Mouse (Mus musculus) neural tube, embryonic 13.5 days (tissue): ENCODE data around the gene Slc13a3. TPM values are rescaled to one million over a fixed set of nuclear protein-coding genes. Genes with fewer than 3 reads are reported as not detected.

Experiments
- ATAC-seq: fragments of 200-750 bp; cut with Nextera tagmentation; 2 replicates; pipeline ENCODE4 v1.8.0; 2017; ENCODE audit warnings: low read depth, mild to moderate bottlenecking, moderate TSS enrichment, moderate library complexity
- H3K27ac ChIP-seq: fragments of 300-500 bp; sonication (generic); replicated peaks from 2 replicates; pipeline ENCODE4 v1.5.1; 2015; ENCODE audit warnings: moderate library complexity, mild to moderate bottlenecking, inconsistent platforms
- H3K27me3 ChIP-seq: fragments of 300-500 bp; sonication (generic); 2 replicates; pipeline ENCODE4 v1.6.1; 2015; ENCODE audit warnings: mild to moderate bottlenecking, inconsistent platforms
- H3K36me3 ChIP-seq: fragments of 300-500 bp; sonication (generic); 2 replicates; pipeline ENCODE4 v1.6.1; 2015; ENCODE audit warnings: mild to moderate bottlenecking, inconsistent platforms
- H3K4me1 ChIP-seq: fragments of 300-500 bp; sonication (generic); replicated peaks from 2 replicates; pipeline ENCODE4 v1.6.1; 2015; ENCODE audit warnings: inconsistent platforms
- H3K4me2 ChIP-seq: fragments of 300-500 bp; sonication (generic); 2 replicates; pipeline ENCODE4 v1.6.1; 2015; ENCODE audit warnings: inconsistent platforms, mild to moderate bottlenecking, moderate library complexity
- H3K4me3 ChIP-seq: fragments of 300-500 bp; sonication (generic); 2 replicates; pipeline ENCODE4 v1.5.1; 2015; ENCODE audit warnings: mild to moderate bottlenecking, inconsistent platforms
- H3K9ac ChIP-seq: fragments of 300-500 bp; sonication (generic); 2 replicates; pipeline ENCODE4 v1.6.1; 2015; ENCODE audit warnings: moderate library complexity, mild to moderate bottlenecking, inconsistent platforms
- H3K9me3 ChIP-seq: fragments of 300-500 bp; sonication (generic); 2 replicates; pipeline ENCODE4 v1.6.1; 2016; ENCODE audit warnings: inconsistent platforms
- WGBS: fragments of 180-500 bp; shearing (Covaris S2); methylation state at CpG from one replicate; pipeline ENCODE4 v1.1.7; 2015; 5-methylcytosine and 5-hydroxymethylcytosine counted together
- polyA plus RNA-seq: library from polyadenylated mRNA; unstranded; fragments of >200 nt; fragmentation: Nextera tagmentation; extraction: Ambion mirVana; gene quantifications from 2 replicates; pipeline ENCODE4 v1.2.1, GENCODE M21; 2015

The Slc13a3 gene
- polyA plus RNA-seq, 1 experiment from 2014 or later = 1.0 TPM

- Histone ChIP-seq H3K4me2 (no peak overlapping the region), H3K4me3 (no peak overlapping the region), H3K4me1 (peaks cover 26% of the 10 kb centered on the region), H3K27me3 (no peaks in the 10 kb centered on the region), H3K36me3 (no peaks in the 10 kb centered on the region), H3K9me3 (no peaks in the 10 kb centered on the region), H3K9ac (no peak overlapping the region), H3K27ac (no peak overlapping the region)
- no peak for ATAC-seq
Observed at GRCm38 (mm10) chr2:165496251-165496650, 23.2 kb upstream of the Slc13a3 start.

DNA sequence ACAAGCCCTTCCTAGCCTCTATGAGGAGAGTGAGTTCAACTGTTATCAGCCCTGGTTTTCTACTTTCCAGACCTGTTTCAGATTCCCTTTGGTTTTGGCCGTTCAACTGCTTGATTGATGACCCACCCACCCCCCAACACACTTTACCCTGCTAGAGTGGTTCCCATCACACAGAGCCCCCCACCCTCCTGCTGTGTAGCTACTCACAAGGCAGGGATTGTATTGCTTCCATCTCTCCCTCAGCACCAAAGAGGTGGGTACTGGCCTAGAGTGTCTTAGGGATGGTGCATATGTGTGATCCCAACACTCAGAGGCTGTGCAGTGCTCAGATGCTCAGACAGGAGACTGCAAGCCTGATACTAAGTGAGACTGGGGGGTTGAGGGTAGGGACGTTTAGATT lies 21.5 kb upstream of the Slc13a3 start:
- Histone ChIP-seq H3K4me2 (peak overlapping the region; percentile 82; the same call in 1 of the 2 replicates), H3K4me1 (peaks cover 26% of the 10 kb centered on the region), H3K9me3 (no peaks in the 10 kb centered on the region), H3K9ac (peak overlapping the region; percentile 1; the same call in 1 of the 2 replicates), H3K4me3 (no peak overlapping the region), H3K27me3 (no peaks in the 10 kb centered on the region), H3K36me3 (peaks cover 14% of the 10 kb centered on the region), H3K27ac (peak overlapping the region; percentile 88)
- ATAC-seq = 0 out of 2 replicates have a peak, but pooled peaks have one; percentile 13
- 26% methylated on average over 2 of the region's 2 CpGs for WGBS

- ATAC-seq = peak; percentile 68
- Histone ChIP-seq H3K9me3 (no peaks in the 10 kb centered on the region), H3K4me1 (peaks cover 26% of the 10 kb centered on the region), H3K4me3 (peak overlapping the region; percentile 73), H3K4me2 (peak overlapping the region; percentile 82), H3K36me3 (peaks cover 22% of the 10 kb centered on the region), H3K9ac (peak overlapping the region; percentile 88), H3K27me3 (no peaks in the 10 kb centered on the region), H3K27ac (peak overlapping the region; percentile 88)
- 9% methylated on average over 17 of the region's 17 CpGs for WGBS
Observed at GRCm38 (mm10) chr2:165493587-165494210, 20.7 kb upstream of the Slc13a3 start.

DNA sequence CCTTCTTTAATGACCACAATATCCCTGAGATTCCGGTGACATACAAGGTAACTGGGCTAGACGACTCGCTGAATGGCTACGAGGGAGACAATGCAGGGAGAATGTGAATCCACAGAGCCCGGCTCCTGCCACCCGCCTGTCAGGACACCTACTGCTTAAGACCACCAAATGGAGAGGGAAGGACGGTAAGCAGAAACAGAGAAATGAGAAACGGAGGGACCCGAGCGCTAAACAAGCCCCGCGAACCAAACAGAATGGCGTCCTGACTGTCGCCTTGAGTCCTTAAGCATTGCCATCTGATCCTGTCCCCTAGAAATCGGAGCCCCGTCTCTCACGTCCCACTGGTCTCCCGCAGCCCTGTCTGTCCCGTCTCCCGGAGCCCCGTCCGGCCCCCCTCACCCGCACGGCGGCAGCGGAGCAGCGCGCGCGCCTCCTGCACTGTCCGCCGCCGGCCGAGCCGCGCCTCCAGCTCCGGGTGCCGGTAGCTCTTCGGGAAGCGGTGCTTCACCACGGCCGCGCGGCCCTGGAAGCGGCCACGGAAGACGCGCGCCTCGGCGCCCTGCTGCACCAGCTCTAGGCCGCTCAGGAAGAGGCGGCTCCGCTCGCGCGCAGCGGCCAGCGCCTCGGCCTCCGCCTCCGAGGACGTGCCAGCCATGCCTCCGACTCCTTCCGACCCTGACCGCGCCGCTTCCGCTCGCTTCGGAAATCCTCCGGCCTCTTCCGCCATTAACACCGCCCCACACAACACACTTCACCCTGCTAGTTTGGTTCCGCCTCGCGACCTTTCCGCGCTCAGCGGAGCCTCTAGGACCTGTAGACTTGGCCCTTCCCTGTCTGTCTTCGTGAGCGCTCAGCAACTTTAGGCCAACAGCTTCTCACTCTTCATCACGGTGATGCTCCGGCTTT lies 19.9 kb upstream of the Slc13a3 start, which contains the start of gene Trp53rka:
Gene Trp53rka (minus strand): TSS at position 677 of the 906 bp plus-strand sequence.
- H3K9me3 ChIP-seq = no peaks in the 10 kb centered on the region
- peak within 1 kb of the TSS; percentile 88 for H3K9ac ChIP-seq
- H3K36me3 ChIP-seq = peaks cover 29% of the 10 kb centered on the region
- ATAC-seq = peak; percentile 87
- WGBS = under 1% methylated on average over 83 of the region's 84 CpGs
- peak within 1 kb of the TSS; percentile 73 for H3K4me3 ChIP-seq
- peak within 1 kb of the TSS; percentile 88 for H3K27ac ChIP-seq
- peaks cover 26% of the 10 kb centered on the region for H3K4me1 ChIP-seq
- H3K27me3 ChIP-seq = no peaks in the 10 kb centered on the region
- H3K4me2 ChIP-seq = peak within 1 kb of the TSS; percentile 82

DNA sequence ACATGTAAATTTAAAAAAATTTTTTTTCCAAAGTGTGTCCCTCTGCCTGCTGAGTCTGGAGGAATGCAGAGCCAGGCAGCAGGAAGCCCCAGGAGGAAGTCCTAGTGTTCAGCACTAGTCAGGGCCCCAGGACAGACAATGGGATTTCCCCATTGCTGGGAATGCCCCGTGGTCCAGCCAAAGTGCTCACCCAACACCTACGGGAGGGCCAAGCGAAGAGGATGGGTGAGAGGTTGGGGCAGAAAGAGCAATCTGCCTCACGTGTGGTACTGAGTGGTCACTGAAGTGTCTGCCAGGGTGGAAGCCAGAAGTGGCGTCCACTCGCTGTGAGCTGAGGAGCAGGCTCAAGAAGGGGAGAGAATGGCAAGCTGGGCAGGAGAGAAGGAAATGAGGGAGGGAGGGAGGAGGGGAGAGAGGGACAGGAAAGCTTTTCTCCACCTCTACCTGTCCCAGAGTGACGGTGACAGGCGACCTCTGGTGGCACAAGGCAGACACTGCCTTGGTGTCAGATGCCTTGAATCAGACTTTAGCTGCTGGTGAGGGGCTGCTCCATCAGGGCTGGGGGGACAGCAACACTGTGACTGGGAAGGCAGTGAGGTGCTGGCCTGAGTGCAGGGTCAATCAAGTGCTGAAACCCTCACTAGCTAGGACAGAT lies 14.0 kb upstream of the Slc13a3 start:
- ATAC-seq = peak; percentile 67
- Histone ChIP-seq H3K4me2 (no peak overlapping the region), H3K4me3 (no peak overlapping the region), H3K4me1 (peaks cover 20% of the 10 kb centered on the region), H3K27me3 (no peaks in the 10 kb centered on the region), H3K27ac (peak overlapping the region; percentile 33), H3K9me3 (no peaks in the 10 kb centered on the region), H3K36me3 (peaks cover 29% of the 10 kb centered on the region), H3K9ac (no peak overlapping the region; the same call in 1 of the 2 replicates)
- 28% methylated on average over 8 of the region's 8 CpGs for WGBS

DNA sequence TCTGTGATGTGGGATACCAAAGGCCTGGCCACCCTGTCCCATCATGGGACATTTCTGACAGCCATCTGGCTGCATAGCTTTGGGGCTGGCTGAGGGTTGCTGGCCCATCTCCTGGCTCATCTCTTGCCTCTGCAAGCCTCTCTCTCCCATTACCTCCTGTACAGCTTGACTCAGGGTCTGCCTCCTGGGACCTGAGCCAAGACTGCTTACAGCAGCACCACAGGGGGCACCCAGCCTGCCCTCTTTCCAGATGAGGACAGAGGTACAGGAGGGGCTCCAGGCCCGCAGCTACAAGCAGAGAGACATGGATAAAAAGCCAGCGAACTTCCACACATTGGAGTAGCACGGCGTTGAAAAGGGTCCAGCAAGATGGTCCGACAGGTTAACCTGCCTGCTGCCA lies 13.4 kb upstream of the Slc13a3 start:
- H3K27me3 ChIP-seq = no peaks in the 10 kb centered on the region
- H3K9ac ChIP-seq = no peak overlapping the region; the same call in 1 of the 2 replicates
- H3K4me3 ChIP-seq = no peak overlapping the region
- H3K27ac ChIP-seq = peak overlapping the region; percentile 33
- ATAC-seq = peak; percentile 22
- 64% methylated on average over 5 of the region's 5 CpGs for WGBS
- H3K36me3 ChIP-seq = peaks cover 29% of the 10 kb centered on the region
- H3K9me3 ChIP-seq = no peaks in the 10 kb centered on the region
- H3K4me2 ChIP-seq = no peak overlapping the region
- H3K4me1 ChIP-seq = peaks cover 17% of the 10 kb centered on the region

- 72% methylated on average over 3 of the region's 3 CpGs for whole genome bisulfite sequencing
Observed at GRCm38 (mm10) chr2:165485826-165486225, 12.8 kb upstream of the Slc13a3 start.

DNA sequence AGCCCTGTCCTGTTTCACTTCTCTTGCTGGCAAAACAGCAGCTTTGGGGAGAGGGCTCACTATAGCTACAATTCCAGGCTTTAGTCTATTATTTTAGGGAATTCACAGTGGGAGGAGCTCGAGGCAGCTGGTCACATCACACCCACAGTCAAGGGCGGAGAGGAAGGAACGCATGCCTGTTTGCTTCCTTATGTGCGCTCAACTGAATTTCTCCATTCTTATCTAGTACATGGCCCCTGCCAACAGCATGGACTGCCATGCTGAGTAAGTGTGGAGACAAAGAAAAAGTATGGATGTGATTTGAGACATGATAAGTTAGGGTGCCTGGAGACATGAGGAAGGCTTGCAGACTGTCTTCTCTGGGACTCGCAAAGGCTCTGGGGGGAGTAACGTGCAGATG lies 11.1 kb upstream of the Slc13a3 start:
- Histone ChIP-seq H3K27ac (no peak overlapping the region), H3K9me3 (no peaks in the 10 kb centered on the region), H3K36me3 (peaks cover 12% of the 10 kb centered on the region), H3K9ac (no peak overlapping the region), H3K4me2 (no peak overlapping the region), H3K4me3 (no peak overlapping the region), H3K27me3 (no peaks in the 10 kb centered on the region), H3K4me1 (peaks cover 17% of the 10 kb centered on the region)
- ATAC-seq = no peak
- 70% methylated on average over 6 of the region's 6 CpGs for WGBS

More at GRCm38 (mm10) chr2:165485826-165486225, 12.8 kb upstream of the Slc13a3 start:
- H3K4me2 ChIP-seq = no peak overlapping the region
- ATAC-seq = no peak
- H3K9me3 ChIP-seq = no peaks in the 10 kb centered on the region
- H3K27ac ChIP-seq = no peak overlapping the region
- peaks cover 29% of the 10 kb centered on the region for H3K36me3 ChIP-seq
- H3K9ac ChIP-seq = no peak overlapping the region
- H3K27me3 ChIP-seq = no peaks in the 10 kb centered on the region
- no peak overlapping the region for H3K4me3 ChIP-seq
- peaks cover 17% of the 10 kb centered on the region for H3K4me1 ChIP-seq

DNA sequence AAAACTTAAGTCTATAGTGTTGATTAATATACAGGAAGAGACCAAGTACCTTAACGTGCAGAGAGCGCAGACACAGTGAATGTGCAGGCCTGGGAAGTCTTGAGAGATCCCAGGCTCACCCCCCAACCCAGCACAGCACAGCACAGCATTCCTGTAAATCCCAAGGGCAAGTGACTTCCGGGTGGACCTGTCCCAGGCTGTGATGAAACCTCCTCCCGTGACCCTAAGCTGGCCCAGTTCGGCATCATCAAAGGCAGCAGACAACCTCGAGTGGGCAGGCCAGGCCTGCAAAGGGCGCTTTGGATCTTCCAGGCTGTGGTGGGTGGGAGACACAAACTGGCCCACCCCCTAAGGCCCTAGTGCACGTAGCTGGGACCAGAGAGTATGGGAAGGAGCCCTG lies 9.0 kb upstream of the Slc13a3 start:
- Histone ChIP-seq H3K9ac (no peak overlapping the region), H3K36me3 (no peaks in the 10 kb centered on the region)
- ATAC-seq = no peak

GRCm38 (mm10) chr2:165475850-165476249 lies 2.8 kb upstream of the Slc13a3 start:
- Histone ChIP-seq H3K4me2 (no peak overlapping the region), H3K9ac (no peak overlapping the region), H3K27me3 (peaks cover 38% of the 10 kb centered on the region), H3K36me3 (no peaks in the 10 kb centered on the region), H3K4me1 (peaks cover 5% of the 10 kb centered on the region; the same call in 1 of the 2 replicates), H3K9me3 (no peaks in the 10 kb centered on the region), H3K27ac (no peak overlapping the region), H3K4me3 (no peak overlapping the region)
- ATAC-seq = no peak
- WGBS = 63% methylated on average over 5 of the region's 5 CpGs

More for the DNA sequence above, 9.0 kb upstream of the Slc13a3 start:
- peaks cover 16% of the 10 kb centered on the region for H3K4me1 ChIP-seq
- H3K9me3 ChIP-seq = no peaks in the 10 kb centered on the region
- H3K27ac ChIP-seq = no peak overlapping the region
- no peaks in the 10 kb centered on the region for H3K27me3 ChIP-seq
- H3K4me2 ChIP-seq = no peak overlapping the region
- no peak overlapping the region for H3K4me3 ChIP-seq
- WGBS = 61% methylated on average over 8 of the region's 8 CpGs

DNA sequence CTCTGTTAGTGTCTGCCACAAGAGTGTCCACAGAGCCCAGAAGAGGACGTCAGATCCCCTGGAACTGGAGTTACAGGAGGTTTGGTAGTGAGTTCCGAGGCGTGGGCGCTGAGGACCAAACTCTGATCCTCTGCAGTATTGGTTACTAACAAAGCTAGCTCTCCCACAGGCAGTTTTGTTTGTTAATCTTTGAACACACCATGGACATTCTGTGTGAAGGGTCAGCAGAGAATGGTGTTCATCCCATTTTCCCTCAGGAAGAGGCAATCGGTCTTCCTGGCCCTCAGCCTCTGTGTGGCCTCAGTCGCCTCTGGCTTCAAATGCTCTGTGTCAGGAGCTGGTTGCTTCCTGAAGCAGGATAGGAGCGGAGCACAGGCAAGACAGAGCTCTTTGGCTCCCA lies 2.4 kb upstream of the Slc13a3 start:
- Histone ChIP-seq H3K4me1 (peaks cover 5% of the 10 kb centered on the region; the same call in 1 of the 2 replicates), H3K27me3 (peaks cover 40% of the 10 kb centered on the region), H3K27ac (no peak overlapping the region), H3K9ac (no peak overlapping the region), H3K9me3 (no peaks in the 10 kb centered on the region), H3K4me2 (no peak overlapping the region), H3K36me3 (no peaks in the 10 kb centered on the region), H3K4me3 (no peak overlapping the region)
- ATAC-seq = no peak
- WGBS = 86% methylated on average over 7 of the region's 7 CpGs

DNA sequence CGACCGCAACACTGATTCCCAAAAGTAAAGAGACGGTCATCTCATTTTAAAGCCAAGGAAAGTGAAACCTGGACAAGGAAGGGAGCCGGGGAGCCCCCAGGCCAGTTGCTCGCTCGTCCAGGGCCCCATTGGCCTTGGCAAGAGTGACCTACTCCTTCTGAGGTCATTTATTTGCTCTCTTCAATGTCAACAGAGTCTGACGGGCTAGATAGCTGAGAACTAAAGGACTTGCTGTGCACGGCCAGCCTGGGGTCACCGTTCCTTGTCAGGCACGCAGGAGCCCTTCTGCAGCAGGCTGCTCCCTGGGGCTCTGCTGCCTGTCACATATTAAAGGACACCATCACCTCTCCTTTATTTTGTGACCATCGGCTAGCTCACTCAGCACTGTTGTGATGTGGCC lies 1.1 kb downstream of the Slc13a3 start:
- no peak overlapping the region for H3K27ac ChIP-seq
- no peaks in the 10 kb centered on the region for H3K9me3 ChIP-seq
- no peak overlapping the region for H3K4me2 ChIP-seq
- ATAC-seq = no peak
- no peaks in the 10 kb centered on the region for H3K36me3 ChIP-seq
- WGBS = 78% methylated on average over 11 of the region's 11 CpGs
- peaks cover 40% of the 10 kb centered on the region for H3K27me3 ChIP-seq
- H3K9ac ChIP-seq = no peak overlapping the region
- peaks cover 12% of the 10 kb centered on the region for H3K4me1 ChIP-seq
- no peak overlapping the region for H3K4me3 ChIP-seq
